Mouse (Mus musculus): Measurements from ENCODE around the gene Nln.

Gene Nln

DNA sequence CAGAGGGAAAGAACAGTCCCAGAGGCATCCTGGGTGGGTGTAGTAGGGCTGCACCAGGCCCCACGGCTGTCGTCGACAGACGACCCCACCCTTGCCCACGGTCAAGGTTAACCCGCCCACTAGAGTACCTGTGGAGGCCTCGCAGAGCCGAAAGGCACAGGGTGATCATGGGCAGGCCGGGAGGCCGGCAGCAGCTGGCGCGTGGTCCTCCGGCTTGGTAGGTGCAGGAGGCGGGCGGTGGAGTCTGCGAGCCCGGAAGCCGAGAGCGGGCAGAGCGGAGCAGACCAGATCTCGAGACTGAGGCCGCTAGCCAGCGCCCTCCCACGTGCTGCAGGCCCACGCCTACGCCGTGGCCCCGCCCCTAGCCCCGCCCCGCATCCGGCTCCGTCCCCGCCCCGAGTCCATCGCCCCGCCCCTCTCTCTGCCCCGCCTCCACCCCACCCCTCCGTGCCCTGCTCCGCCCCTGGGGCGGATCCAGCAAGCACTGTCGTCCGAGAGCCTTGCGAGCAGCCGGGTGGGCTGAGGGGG is at the start of gene Nln, which contains the start of gene Sgtb:
Gene Nln, minus strand, starts transcription at position 327 of the 528 bp plus-strand sequence.
Gene Sgtb, plus strand, starts transcription at position 454 of the 528 bp plus-strand sequence.
- in situ Hi-C loops (cut with MboI, MseI) = loop anchor here (10.0 kb wide), 1 partner anchor 335 kb away; the partner anchor contains the start of gene Srek1

DNA sequence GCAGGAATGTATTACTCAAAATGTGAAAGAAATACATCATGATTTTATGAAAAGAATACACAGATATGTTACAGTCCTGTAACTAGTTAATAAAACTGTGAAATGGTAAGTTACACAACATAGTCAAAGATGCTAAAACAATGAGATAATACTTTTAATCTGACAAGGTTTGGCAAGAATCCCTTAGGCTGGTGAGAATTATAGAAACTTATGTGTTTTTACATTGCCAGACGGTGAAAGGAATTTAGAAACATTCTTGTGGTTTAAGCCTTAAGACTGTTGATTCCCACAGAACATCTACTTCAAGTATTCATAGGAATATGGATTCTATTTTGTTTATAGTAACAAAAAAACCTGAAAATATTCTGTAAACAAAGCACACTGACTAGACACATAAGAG is 46.3 kb upstream of the Nln start:
- in situ Hi-C loops (cut with MboI, MseI) = no loop called here

- in situ Hi-C loops (cut with MboI, MseI) = no loop called here
These were observed 45.7 kb upstream of the Nln start for GRCm38 (mm10) chr13:104155106-104155505.

- in situ Hi-C loops (cut with MboI, MseI) = no loop called here
These were observed 44.8 kb upstream of the Nln start for GRCm38 (mm10) chr13:104154180-104154579.

GRCm38 (mm10) chr13:104145646-104146045 is 36.2 kb upstream of the Nln start:
- in situ Hi-C loops (cut with MboI, MseI) = no loop called here

DNA sequence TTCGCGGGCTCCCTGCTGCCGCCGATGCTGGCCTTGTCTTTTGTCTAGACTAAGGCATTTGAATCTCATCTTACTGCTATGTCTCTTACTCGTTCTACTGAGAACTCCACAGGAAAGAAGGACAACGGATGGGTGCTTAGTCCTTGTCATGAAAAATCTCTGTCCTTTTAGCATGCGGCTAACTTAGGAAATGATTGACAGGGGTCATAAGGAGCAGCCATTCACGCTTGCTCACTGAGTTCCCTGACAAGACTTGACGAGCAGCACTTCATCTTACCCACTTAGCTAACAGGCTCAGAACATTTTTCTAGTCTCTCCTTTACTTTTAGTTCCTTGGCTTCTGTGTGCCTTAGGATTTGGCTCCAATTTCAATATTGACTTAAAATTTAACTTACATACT is 35.5 kb upstream of the Nln start:
- in situ Hi-C loops (cut with MboI, MseI) = no loop called here

DNA sequence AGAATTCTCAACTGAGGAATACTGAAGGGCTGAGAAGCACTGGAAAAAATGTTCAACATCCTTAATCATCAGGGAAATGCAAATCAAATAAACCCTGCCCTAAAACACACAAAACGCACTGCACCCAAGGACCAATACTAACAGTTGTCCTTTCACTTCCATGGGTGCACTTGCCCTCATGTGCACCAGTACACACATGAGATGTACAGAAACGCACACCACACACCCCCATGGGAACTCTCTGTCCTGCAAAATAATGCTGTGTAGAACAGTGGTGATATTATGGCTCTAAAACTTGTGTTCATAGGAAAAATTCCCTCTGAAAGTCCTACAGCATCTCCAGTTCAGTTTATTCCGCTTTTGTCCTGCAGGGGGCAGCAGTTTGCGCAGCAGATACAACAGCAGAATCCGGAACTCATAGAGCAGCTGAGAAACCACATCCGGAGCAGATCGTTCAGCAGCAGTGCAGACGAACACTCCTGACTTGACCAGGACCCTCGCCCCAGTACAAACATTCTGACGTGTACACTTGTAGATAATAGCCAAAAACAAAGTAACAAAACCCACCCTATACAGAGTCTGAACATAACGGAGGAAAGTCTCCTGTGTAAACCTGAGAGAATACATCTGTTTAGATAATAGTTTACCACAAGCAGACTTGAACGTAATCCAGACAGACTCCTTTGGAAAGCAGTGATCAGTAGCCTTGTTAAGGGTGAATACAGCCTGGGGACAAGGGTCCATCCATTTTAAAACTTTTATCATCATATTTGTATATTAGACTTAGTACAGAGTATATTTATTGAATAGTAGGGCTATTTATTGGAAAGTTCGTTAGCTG is 30.2 kb upstream of the Nln start:
- in situ Hi-C loops (cut with MboI, MseI) = no loop called here

DNA sequence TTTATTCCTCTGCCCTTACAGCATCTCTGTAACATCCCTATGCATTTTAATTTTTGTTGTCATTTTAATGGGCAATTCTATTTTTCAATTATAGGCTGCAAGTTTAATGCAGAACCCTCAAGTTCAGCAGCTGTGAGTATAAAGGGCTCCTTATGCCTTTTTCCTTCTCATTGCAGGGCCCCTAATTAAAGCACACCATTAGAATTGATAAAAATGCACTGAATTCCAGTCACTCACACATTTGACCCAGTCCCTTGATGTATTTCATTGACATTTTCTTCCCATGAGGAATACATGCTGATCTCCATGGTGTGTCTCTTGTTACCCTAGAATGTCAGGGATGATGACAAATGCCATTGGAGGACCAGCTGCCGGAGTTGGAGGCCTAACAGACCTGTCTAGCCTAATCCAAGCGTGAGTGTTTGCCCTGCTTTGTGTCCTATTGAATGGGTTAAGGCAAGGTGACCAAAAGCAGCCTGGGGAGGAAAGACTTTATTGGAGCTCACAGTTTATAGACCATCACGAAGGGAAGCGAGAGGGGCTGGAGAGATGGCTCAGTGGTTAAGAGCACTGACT is 25.2 kb upstream of the Nln start:
- in situ Hi-C loops (cut with MboI, MseI) = no loop called here

- in situ Hi-C loops (cut with MboI, MseI) = no loop called here
These were observed 23.1 kb upstream of the Nln start for GRCm38 (mm10) chr13:104132561-104132960.

DNA sequence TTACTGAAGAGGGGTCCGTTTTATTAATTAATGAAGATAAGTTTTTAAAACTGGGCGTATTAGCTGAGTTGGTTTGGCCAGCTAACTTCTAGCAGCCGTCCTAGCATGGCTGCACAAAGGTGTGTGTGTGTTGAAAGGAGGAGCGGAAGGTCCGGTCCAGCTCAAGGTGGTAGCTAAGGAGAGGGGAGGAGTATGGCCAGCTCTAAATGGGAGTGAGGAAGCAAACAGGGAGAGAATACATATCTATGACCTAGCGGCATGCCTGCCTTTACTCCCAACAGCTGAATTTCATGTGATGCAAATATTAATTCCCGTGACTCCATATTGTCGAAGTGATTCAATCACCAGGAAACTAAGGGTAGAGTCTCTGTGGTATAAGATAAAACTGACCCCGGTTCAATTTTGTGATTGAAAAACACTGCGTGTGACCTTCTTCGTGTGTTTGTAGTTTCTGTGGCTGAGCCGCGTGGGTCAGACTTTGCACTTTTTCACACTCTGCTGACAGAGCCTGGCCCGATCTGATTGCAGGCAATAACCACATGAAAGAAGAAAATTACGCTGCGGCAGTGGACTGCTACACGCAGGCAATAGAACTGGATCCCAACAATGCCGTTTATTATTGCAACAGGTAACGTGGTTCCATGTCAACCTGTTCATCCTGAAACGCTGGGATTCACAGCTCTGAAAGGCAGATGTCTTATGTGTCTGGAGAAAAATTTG is 14.4 kb upstream of the Nln start:
- in situ Hi-C loops (cut with MboI, MseI) = no loop called here

DNA sequence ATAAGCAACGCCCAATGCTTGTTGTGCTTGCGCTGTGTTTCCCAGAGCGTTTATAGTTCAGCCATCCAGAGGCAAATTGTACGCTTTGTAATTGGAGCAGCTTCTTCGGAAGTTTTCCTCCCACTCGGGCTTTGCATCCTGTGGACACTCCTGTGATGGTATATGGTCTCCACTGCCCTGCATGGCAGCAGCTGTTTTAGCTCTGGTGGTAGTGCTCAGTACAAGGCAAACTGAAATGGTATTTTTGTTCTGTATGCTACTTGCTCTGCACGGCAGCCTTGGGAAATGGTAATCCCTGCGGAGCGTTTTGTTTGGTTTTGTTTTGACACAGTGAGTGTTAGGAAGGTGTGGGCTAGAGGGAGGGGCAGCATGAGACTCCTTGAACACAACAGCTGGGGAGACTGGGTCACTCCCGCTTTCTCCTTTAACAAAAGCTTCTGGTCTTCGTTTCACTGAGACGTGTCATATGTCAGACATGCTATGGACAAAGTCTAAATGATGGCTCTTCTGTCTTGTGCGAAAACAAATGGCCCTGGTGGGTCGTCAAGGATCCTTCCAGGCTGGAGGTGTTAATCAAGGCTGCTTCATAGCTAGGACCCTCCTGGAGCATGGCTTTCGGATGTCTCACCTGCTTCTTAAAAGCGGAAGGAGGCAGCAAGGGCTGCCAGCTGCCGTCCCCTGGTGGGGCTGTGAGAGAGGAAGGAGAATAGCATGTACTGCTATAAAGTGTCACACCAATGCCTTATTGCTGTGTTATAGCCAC is 12.8 kb upstream of the Nln start:
- in situ Hi-C loops (cut with MboI, MseI) = no loop called here

- in situ Hi-C loops (cut with MboI, MseI) = no loop called here
These were observed 5.4 kb upstream of the Nln start for GRCm38 (mm10) chr13:104114827-104115226.

GRCm38 (mm10) chr13:104113782-104114181 is 4.4 kb upstream of the Nln start:
- in situ Hi-C loops (cut with MboI, MseI) = no loop called here

DNA sequence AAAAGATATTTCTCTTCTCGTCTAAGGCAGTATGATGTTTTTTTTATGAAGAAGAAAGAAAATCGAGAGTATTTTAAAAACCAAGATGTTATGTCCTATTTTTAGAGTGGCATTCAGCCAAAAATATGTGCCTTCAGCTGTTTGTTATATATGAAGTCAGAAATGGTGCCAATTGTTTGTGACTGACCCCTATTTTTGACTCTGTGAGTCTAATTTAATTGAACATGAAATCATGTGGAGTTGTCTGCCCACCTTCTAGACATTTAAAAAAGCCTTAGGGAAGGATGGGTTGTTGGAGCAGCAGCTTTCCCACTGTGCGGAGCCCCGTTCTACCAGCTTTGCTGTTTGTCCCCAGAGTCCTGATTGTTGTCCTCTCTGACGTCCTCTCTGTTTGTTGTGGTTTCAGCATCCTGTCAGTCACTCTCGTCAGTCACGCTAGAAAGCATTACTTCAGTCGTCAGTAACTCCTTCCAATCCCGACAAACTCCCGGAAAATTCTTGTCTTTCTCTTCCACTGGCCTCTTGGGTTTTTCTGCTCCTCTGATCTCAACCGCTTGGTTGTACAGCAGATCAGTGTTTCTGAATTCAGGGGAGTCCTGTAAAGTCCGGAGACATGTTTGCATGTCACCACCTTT is 3.0 kb upstream of the Nln start:
- in situ Hi-C loops (cut with MboI, MseI) = no loop called here

DNA sequence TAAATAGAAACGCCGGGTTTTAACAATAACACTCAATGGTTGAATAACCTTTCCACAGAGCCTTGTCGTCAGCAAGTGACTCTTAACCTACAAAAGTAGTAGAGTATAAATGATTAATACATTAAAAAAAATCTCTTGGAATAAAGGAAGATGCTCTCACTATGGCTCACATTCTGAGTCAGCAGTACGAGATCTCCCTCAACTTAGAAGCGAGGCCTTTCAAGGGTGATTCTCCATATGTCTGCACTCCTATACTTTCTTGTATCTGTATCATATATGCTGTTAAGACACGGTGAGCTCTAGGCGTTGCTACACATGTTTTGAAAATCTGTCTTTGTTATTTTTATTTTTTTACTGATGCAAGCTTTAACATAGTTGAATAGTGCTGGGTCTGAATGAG is 1.1 kb upstream of the Nln start:
- in situ Hi-C loops (cut with MboI, MseI) = no loop called here

GRCm38 (mm10) chr13:104109816-104110521 is 555 bp upstream of the Nln start:
- in situ Hi-C loops (cut with MboI, MseI) = loop anchor here (10.0 kb wide), 1 partner anchor 335 kb away; the partner anchor contains the start of gene Srek1

GRCm38 (mm10) chr13:104108651-104109287 is 645 bp downstream of the Nln start:
- in situ Hi-C loops (cut with MboI, MseI) = loop anchor here (10.0 kb wide), 1 partner anchor 334 kb away; the partner anchor contains the start of gene Srek1

DNA sequence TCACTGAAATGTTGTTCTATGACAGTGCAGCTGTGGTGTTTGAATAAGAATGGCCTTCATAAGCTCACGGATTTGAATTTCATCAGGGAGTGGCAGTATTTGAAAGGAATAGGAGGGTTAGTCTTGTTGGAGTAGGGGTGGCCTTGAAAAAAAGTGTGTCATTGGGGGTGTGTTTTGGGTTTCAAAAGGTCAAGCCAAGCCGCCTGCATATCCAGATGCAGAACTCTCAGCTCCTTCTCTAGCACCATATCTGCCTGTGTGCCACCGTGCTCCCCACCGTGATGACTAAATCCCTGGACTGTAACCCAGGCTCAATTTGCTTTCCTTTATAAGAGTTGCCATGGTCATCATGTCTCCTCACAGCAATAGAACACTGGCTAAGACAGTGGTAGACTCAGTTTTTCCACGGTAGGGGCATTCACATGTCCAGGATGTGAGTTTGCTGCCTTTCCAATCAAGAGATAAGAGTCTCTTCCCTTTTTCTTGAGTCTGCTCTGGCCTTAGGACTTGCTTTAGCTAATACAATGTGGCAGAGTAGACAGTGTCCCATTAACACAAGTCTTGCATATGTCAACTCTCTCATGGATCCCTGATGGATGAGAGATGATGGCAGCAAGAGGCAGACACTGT is 7.7 kb downstream of the Nln start:
- in situ Hi-C loops (cut with MboI, MseI) = loop anchor here (10.0 kb wide), 1 partner anchor 327 kb away; the partner anchor contains the start of gene Srek1

- in situ Hi-C loops (cut with MboI, MseI) = loop anchor here (10.0 kb wide), 1 partner anchor 326 kb away; the partner anchor contains the start of gene Srek1
These were observed 9.0 kb downstream of the Nln start for GRCm38 (mm10) chr13:104100416-104100815.

All from T-helper 2 cell (primary cell).